Mouse (Mus musculus) heart, embryonic 10.5 days (tissue): ENCODE measurements at regions not wholly inside any gene's neighbourhood (a gene's known extent, or its start where the extent isn't known, plus 50 kb on each side); places are given as distances from the start of the nearest gene placed in this dataset.

ENCODE experiments used
- DNase-seq: peaks from one replicate; pipeline ENCODE4 v3.0.0-alpha.2; 2017; ENCODE audit warnings: low spot score
- H3K27ac ChIP-seq: fragments of 300-500 bp; sonication (generic); 2 replicates; pipeline ENCODE4 v1.5.1; 2016; ENCODE audit warnings: mild to moderate bottlenecking
- H3K27me3 ChIP-seq: fragments of 300-500 bp; sonication (generic); 2 replicates; pipeline ENCODE4 v1.6.1; 2016; ENCODE audit warnings: mild to moderate bottlenecking; ENCODE audit not compliant: poor library complexity, insufficient read depth, severe bottlenecking
- H3K36me3 ChIP-seq: fragments of 300-500 bp; sonication (generic); 2 replicates; pipeline ENCODE4 v1.6.1; 2016; ENCODE audit warnings: mild to moderate bottlenecking, moderate library complexity
- H3K4me1 ChIP-seq: fragments of 300-500 bp; sonication (generic); 2 replicates; pipeline ENCODE4 v1.6.1; 2016; ENCODE audit warnings: mild to moderate bottlenecking
- H3K4me3 ChIP-seq: fragments of 300-500 bp; sonication (generic); 2 replicates; pipeline ENCODE4 v1.5.1; 2016; ENCODE audit warnings: mild to moderate bottlenecking, moderate library complexity
- H3K9me3 ChIP-seq: fragments of 300-500 bp; sonication (generic); 2 replicates; pipeline ENCODE4 v1.6.1; 2016; ENCODE audit warnings: mild to moderate bottlenecking, moderate library complexity
- WGBS: fragments of 180-500 bp; shearing (Covaris S2); methylation state at CpG from one replicate; pipeline ENCODE4 v1.1.7; 2016; 5-methylcytosine and 5-hydroxymethylcytosine counted together

- WGBS: 32% methylated on average over 4 of the region's 4 CpGs
- Histone ChIP-seq H3K4me1 (no peaks in the 10 kb centered on the region), H3K4me3 (no peak overlapping the region), H3K27ac (no peak overlapping the region), H3K9me3 (0 out of 2 replicates have a peak, but pooled peaks cover 3% of the 10 kb centered on the region), H3K27me3 (no peaks in the 10 kb centered on the region), H3K36me3 (no peaks in the 10 kb centered on the region)
- no peak for DNase-seq
Measured at GRCm38 (mm10) chr5:132923365-132923764, 380.2 kb upstream of the Auts2 start.

- Histone ChIP-seq H3K9me3 (no peaks in the 10 kb centered on the region), H3K36me3 (no peaks in the 10 kb centered on the region), H3K4me1 (no peaks in the 10 kb centered on the region), H3K27ac (no peak overlapping the region), H3K27me3 (no peaks in the 10 kb centered on the region), H3K4me3 (no peak overlapping the region)
- WGBS: 77% methylated on average over 2 of the region's 2 CpGs
- no peak for DNase-seq
Measured at GRCm38 (mm10) chr5:132909056-132909455, 365.9 kb upstream of the Auts2 start.

- WGBS: 86% methylated on average over 8 of the region's 8 CpGs
- H3K36me3 ChIP-seq: no peaks in the 10 kb centered on the region
Measured at GRCm38 (mm10) chr5:132908220-132908619, 365.1 kb upstream of the Auts2 start.

GRCm38 (mm10) chr5:132892591-132892990 is 349.4 kb upstream of the Auts2 start:
- Histone ChIP-seq H3K27me3 (no peaks in the 10 kb centered on the region), H3K27ac (no peak overlapping the region), H3K9me3 (no peaks in the 10 kb centered on the region), H3K4me1 (no peaks in the 10 kb centered on the region), H3K4me3 (no peak overlapping the region), H3K36me3 (no peaks in the 10 kb centered on the region)
- WGBS: 85% methylated on average over 1 of the region's 1 CpGs
- DNase-seq: no peak

More at GRCm38 (mm10) chr5:132908220-132908619, 365.1 kb upstream of the Auts2 start:
- Histone ChIP-seq H3K27me3 (no peaks in the 10 kb centered on the region), H3K27ac (no peak overlapping the region), H3K9me3 (no peaks in the 10 kb centered on the region), H3K4me1 (no peaks in the 10 kb centered on the region), H3K4me3 (no peak overlapping the region)
- no peak for DNase-seq

GRCm38 (mm10) chr5:132884130-132884529 is 341.0 kb upstream of the Auts2 start:
- H3K4me3 ChIP-seq: no peak overlapping the region
- no peak overlapping the region for H3K27ac ChIP-seq
- no peak for DNase-seq
- H3K4me1 ChIP-seq: no peaks in the 10 kb centered on the region
- no peaks in the 10 kb centered on the region for H3K36me3 ChIP-seq
- no peaks in the 10 kb centered on the region for H3K9me3 ChIP-seq
- peaks cover 12% of the 10 kb centered on the region; the same call in 1 of the 2 replicates for H3K27me3 ChIP-seq
- WGBS: 60% methylated on average over 2 of the region's 2 CpGs

- no peaks in the 10 kb centered on the region for H3K9me3 ChIP-seq
- no peak overlapping the region for H3K4me3 ChIP-seq
- H3K27ac ChIP-seq: no peak overlapping the region
- H3K4me1 ChIP-seq: no peaks in the 10 kb centered on the region
- no peaks in the 10 kb centered on the region for H3K36me3 ChIP-seq
- DNase-seq: no peak
- 68% methylated on average over 3 of the region's 3 CpGs for WGBS
- H3K27me3 ChIP-seq: peaks cover 12% of the 10 kb centered on the region; the same call in 1 of the 2 replicates
Measured at GRCm38 (mm10) chr5:132882291-132882690, 339.1 kb upstream of the Auts2 start.

- Histone ChIP-seq H3K4me3 (no peak overlapping the region), H3K9me3 (no peaks in the 10 kb centered on the region), H3K4me1 (peaks cover 4% of the 10 kb centered on the region; the same call in 1 of the 2 replicates), H3K27me3 (peaks cover 12% of the 10 kb centered on the region; the same call in 1 of the 2 replicates), H3K36me3 (no peaks in the 10 kb centered on the region), H3K27ac (no peak overlapping the region)
- DNase-seq: no peak
- 84% methylated on average over 3 of the region's 3 CpGs for WGBS
Measured at GRCm38 (mm10) chr5:132881170-132881569, 338.0 kb upstream of the Auts2 start.

- 30% methylated on average over 6 of the region's 6 CpGs for WGBS
- no peak overlapping the region for H3K4me3 ChIP-seq
- H3K36me3 ChIP-seq: no peaks in the 10 kb centered on the region
- no peak overlapping the region for H3K27ac ChIP-seq
- H3K9me3 ChIP-seq: no peaks in the 10 kb centered on the region
- peaks cover 4% of the 10 kb centered on the region; the same call in 1 of the 2 replicates for H3K4me1 ChIP-seq
- H3K27me3 ChIP-seq: no peaks in the 10 kb centered on the region
- no peak for DNase-seq
Measured at GRCm38 (mm10) chr5:132876336-132876840, 333.2 kb upstream of the Auts2 start.

- no peak for DNase-seq
- Histone ChIP-seq H3K36me3 (no peaks in the 10 kb centered on the region), H3K9me3 (no peaks in the 10 kb centered on the region), H3K4me1 (no peaks in the 10 kb centered on the region), H3K4me3 (no peak overlapping the region), H3K27me3 (no peaks in the 10 kb centered on the region), H3K27ac (no peak overlapping the region)
- 89% methylated on average over 5 of the region's 5 CpGs for WGBS
Measured at GRCm38 (mm10) chr5:132858846-132859510, 315.8 kb upstream of the Auts2 start.

- WGBS: 73% methylated on average over 4 of the region's 4 CpGs
- H3K36me3 ChIP-seq: no peaks in the 10 kb centered on the region
- H3K4me3 ChIP-seq: no peak overlapping the region
- H3K27me3 ChIP-seq: no peaks in the 10 kb centered on the region
- no peaks in the 10 kb centered on the region for H3K9me3 ChIP-seq
- DNase-seq: no peak
- H3K27ac ChIP-seq: no peak overlapping the region
- no peaks in the 10 kb centered on the region for H3K4me1 ChIP-seq
Measured at GRCm38 (mm10) chr5:132855619-132856510, 312.7 kb upstream of the Auts2 start.

GRCm38 (mm10) chr5:132850770-132851169 is 307.6 kb upstream of the Auts2 start:
- H3K4me3 ChIP-seq: no peak overlapping the region
- 83% methylated on average over 6 of the region's 6 CpGs for WGBS
- no peaks in the 10 kb centered on the region for H3K9me3 ChIP-seq
- no peaks in the 10 kb centered on the region for H3K36me3 ChIP-seq
- H3K27me3 ChIP-seq: no peaks in the 10 kb centered on the region
- no peak for DNase-seq
- H3K4me1 ChIP-seq: no peaks in the 10 kb centered on the region
- no peak overlapping the region for H3K27ac ChIP-seq

GRCm38 (mm10) chr5:132848086-132848485 is 304.9 kb upstream of the Auts2 start:
- no peak for DNase-seq
- Histone ChIP-seq H3K4me3 (no peak overlapping the region), H3K9me3 (no peaks in the 10 kb centered on the region), H3K4me1 (no peaks in the 10 kb centered on the region), H3K27me3 (no peaks in the 10 kb centered on the region), H3K27ac (no peak overlapping the region), H3K36me3 (no peaks in the 10 kb centered on the region)
- 78% methylated on average over 3 of the region's 3 CpGs for WGBS

GRCm38 (mm10) chr5:132843284-132843683 is 300.1 kb upstream of the Auts2 start:
- 65% methylated on average over 3 of the region's 3 CpGs for WGBS
- no peaks in the 10 kb centered on the region for H3K27me3 ChIP-seq
- DNase-seq: no peak
- H3K4me3 ChIP-seq: no peak overlapping the region
- H3K9me3 ChIP-seq: no peaks in the 10 kb centered on the region
- H3K27ac ChIP-seq: no peak overlapping the region
- no peaks in the 10 kb centered on the region for H3K36me3 ChIP-seq
- H3K4me1 ChIP-seq: no peaks in the 10 kb centered on the region
